Mouse (Mus musculus) brain, embryonic 18.5 days (tissue): ENCODE measurements at regions not wholly inside any gene's neighbourhood (a gene's known extent, or its start where the extent isn't known, plus 50 kb on each side); places are given as distances from the start of the nearest gene placed in this dataset.
"Not testable (repeated sequence)": the region's sequence is repeated elsewhere in the genome, so short reads cannot be mapped to it uniquely, and the experiment has no call there.

Experiments
- DNase-seq: peaks from one replicate; pipeline ENCODE4 v3.0.0-alpha.2; 2012; ENCODE audit warnings: low read depth, low spot score

- no peak for DNase-seq
These were observed 289.4 kb downstream of the Tox3 start for GRCm38 (mm10) chr8:90058631-90059166.

- no peak for DNase-seq
These were observed 291.8 kb downstream of the Tox3 start for GRCm38 (mm10) chr8:90056331-90056730.

- no peak for DNase-seq
These were observed 301.4 kb downstream of the Tox3 start for GRCm38 (mm10) chr8:90046779-90047178.

DNA sequence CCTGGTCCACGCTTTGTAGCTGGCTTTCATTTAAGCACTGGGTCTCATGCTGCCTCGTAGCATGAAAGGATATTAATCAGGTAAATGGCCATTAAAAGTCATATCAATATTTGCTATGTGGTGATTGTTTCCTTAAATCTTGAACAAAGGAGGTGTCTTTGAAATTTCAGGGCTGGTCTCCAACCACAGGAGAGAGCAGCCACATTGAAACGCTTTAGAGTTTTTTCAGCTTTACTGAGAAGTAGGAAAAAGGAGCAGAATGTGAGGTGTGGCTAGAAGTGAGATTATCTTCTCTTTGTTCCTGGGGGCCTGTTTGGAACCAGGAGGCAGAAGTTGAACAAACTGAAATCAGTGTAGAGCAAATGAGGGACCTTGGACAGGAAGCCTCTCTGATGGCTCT is 311.7 kb downstream of the Tox3 start:
- DNase-seq, result no peak

GRCm38 (mm10) chr8:90032572-90032971 is 315.6 kb downstream of the Tox3 start:
- no peak for DNase-seq

DNA sequence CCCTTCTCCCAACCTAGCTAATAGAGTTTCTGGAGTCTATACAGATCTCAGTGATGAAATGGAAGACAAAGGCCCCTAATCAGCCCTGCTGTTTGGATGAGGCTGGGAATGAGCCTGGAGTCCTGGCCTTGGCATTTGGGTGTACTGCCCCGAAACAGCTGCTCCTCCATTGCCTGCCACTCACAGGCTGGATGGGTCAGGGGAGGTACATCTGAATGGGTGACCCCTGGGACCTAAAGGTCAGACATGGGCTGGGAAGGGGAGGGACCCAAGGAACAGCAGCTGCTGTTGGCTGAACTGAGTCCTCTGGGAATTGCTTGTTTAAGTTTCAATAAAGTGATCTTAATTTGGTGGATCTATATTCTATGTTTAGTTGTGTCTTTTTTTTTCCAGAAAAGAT is 316.9 kb downstream of the Tox3 start:
- DNase-seq, result no peak

DNA sequence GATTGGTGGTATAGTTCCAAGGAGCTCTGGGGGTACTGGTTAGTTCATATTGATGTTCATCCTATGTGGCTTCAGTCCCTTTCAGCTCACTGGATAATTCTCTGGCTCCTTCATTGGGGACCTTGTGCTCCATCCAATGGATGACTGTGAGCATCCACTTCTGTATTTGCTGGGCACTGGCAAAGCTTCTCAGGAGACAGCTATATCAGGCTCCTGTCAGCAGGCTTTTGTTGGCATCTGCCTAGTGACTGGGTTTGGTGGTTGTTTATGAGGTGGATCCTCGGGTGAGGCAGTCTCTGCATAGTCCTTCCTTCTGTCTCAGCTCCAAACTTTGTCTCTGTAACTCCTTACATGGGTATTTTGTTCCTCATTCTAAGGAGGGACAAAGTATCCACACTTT is 330.2 kb downstream of the Tox3 start:
- not testable (repeated sequence) for DNase-seq

DNA sequence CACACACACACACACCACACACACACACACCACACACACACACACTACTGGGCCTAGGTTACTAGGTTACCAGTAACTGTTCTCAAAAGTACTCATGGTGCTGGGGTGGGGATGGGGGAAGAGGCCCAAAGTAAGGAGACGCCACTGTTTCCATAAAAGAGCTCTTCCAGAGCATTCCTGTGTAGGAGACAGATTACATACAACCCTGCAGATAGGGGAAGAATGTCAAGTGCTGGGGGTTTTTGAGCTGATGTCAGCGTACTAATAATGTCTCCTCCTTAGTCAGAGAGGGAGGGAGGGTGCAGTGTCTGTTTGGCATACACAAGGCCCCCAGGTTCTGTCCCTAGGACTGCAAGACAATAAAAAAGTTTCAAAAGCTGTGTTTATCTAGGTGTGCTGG is 334.4 kb downstream of the Tox3 start:
- DNase-seq, result no peak

DNA sequence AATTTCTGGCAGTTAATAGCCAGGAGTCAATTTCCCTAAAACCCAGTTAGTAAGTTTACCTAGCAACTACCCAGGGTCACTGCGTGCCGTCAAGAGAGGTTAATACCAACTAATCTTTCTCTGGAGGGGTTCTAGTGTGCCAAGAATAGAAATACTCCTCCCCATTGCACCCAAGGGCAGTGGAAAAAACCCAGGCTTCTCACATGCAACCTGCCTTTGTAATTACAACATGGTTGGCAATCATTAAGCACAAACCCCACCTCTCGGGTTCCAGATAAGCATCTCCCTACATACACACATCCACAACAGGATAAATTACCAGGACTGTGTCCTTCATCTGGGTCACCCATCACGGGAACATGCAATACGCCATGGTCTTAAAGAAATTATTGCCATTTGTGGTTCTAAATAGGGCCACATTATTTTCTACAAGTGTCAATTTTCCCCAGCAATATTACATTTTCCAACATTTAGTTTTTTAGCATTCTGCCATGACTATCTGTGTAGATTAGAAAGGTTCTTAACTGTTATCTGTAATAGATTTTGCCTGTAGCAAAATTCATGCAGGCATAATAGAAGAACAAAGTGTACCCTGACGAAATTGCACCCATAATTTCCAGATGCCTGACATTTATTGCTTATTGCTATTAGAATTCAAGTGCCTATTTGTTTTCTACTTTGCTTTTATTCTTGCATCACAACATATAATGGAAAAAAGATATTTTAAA is 336.3 kb downstream of the Tox3 start:
- DNase-seq, result no peak

GRCm38 (mm10) chr8:90009431-90009830 is 338.7 kb downstream of the Tox3 start:
- DNase-seq, result no peak

- peak; percentile 71 for DNase-seq
These were observed 347.1 kb downstream of the Tox3 start for GRCm38 (mm10) chr8:90000899-90001640.

GRCm38 (mm10) chr8:89993743-89994142 is 354.4 kb downstream of the Tox3 start:
- DNase-seq, result no peak

- no peak for DNase-seq
These were observed 364.3 kb downstream of the Tox3 start for GRCm38 (mm10) chr8:89983859-89984258.

- DNase-seq, result no peak
These were observed 365.6 kb downstream of the Tox3 start for GRCm38 (mm10) chr8:89982551-89982950.

DNA sequence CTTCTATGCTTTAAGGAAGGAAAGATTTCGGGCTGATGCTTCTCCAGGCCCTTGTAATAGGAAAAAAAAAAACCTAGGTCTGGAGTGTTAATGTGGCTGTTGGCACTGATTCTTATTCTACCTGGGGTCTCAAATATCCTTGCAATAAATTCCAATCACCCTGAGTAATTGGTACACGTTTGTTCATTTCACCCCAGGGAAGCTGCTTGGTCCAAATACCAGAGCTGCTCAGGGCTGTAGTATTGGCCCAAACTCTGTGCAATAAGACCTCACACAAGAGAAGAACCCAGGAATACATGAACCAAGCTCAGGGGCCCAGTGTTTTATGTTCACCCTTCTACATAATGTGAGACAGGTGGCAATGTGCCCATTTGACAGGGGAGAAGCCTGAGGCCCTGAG is 366.8 kb downstream of the Tox3 start:
- DNase-seq, result no peak

DNA sequence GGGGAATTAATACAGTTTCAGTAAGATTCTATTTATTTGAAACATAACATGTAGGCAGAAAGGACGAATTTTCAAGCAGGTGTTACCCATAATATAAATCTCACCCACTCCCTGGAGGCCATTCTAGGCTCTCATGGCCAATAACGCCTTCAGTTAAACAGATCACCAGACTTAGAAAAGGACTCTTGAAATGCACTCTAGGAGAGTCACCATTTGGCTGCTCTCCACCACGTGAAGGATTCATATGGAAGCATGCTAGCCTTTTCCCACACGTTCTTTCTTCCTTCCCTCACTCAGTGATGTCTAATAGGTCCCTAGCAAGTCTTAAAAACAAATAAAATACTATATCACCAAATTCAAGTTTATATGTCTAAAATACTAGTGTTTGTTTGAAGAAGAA is 367.7 kb downstream of the Tox3 start:
- DNase-seq, result no peak

DNA sequence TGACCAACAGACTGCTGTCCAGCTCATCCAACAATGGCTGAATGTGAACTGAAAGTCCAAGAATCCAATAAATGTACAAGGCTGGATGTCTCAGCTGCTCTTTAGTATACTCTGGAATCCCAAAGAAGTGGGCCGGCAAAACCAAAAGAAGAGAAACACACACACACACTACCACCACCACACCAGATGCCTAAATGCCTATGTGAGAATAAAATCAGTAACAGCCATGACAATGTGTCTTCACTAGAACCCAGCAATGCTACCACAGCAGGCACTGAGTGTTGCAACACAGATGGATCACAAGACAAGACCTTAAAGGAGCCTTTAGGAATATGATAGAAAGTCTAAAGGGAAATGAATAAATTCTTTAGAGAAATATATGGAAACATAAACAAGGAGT is 385.3 kb downstream of the Tox3 start:
- no peak for DNase-seq

DNA sequence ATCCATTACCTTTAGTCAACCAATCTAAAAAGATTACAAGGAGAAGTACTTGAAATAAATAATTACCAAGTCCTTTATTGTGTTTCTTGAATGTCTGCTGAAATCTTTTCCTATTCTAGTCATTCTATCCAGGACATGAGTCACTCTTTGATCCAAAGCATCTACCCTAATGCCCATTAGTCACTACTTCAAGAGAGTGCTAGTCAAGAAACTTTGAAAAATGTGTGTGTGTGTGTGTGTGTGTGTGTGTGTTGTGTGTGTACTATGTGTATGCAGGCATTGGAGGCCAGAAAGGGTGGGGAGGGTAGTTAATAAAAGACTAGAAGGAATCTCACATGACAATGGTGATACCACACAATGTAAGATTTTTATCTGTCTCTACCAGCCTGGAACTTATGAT is 390.7 kb downstream of the Tox3 start:
- no peak for DNase-seq

DNA sequence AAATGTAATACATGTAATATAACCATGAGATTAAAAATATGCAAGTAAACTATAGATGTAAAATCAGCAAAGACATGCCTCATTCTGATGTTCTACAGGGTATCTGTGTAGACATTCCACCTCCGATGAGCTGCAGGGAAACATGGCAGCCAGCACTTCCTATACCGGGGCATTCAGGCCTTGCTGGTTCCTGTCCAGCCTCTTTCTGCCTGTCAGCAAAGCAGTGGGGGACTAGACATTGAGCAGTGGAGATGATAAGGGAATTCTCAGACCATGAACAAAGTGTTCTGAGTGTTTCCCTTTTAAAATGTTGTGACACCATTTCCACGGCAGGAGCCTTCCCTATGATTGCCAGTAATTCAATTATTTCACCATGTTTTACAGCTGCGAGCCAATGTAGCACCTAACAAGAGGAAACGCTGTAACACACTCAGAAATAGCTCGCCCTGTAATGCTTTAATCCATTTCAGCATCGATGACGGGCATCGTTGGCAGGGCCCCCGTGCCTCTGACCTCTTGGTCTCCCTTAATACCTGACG is 391.6 kb downstream of the Tox3 start:
- DNase-seq, result no peak

DNA sequence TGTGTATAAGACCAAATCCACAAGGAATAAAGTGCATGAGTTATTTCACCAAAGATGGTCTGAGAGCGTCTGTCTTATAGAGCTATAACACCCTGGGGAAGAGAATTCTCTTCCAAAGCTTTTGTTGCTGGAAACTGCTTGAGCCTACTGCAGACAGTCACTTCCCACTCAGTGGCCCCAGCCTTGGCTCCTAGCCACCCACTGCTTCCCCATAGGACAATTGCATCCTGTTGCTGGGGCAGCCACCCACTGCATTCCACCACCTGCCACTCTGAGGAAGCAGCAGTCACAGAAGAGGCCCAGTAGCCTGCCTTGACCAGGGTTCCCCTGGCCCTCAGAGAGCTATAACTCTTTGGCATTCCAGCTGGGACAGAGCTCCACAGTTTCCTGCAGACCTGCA is 409.3 kb downstream of the Tox3 start:
- no peak for DNase-seq

DNA sequence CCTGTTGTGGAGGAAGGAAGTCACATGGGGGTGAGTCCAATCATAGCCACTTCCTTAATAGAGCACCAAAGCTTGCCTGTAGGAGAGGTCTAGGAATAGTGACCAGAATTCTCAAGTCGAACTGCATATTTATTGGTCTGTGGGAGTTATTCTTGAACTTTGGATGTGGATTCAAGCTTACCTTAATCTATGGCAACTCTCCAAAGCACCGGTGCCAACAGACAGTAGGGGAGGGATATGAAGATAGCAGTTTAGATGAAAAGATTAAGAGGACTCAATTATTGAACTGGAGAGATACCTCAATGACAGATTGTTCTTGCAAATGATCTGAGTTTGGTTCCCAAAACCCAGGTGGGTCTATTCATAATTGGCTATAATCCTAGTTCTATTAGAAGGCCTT is 413.6 kb downstream of the Tox3 start:
- DNase-seq, result no peak

GRCm38 (mm10) chr8:89926666-89927232 is 421.4 kb downstream of the Tox3 start:
- peak; percentile 20 for DNase-seq
